Mouse (Mus musculus): ENCODE data around the gene Spata2l. TPM values are rescaled to one million over a fixed set of nuclear protein-coding genes. Genes with fewer than 3 reads are reported as not detected.

Spata2l gene
- total and polyA plus RNA-seq, 3 experiments = 1.9 to 3.1 TPM; not detected in 1

DNA sequence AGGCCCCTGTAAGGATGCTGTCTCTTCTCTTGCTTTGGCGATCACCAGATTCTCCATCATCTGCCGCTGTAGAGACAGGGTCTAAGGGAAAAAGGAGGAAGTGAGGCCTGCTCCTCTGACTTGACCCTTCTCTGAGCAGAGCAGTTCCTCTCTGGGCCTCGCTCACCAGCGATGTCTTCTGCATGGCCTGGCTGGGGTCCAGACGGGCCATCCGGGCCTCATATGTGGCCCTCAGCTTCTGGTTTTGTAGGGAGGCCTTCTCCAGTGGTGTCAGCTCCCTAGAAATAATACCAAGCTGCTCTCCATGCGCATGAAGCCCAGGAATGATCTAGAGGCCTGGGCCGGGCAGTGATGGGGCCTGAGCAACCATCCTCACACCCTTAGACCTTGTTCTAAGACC, 12.6 kb upstream of the Spata2l start:
- no peak for TF ChIP-seq SIN3A (IDR thresholded peaks at IDR 0.05; ENCODE audit: low read length)
- TF ChIP-seq MAFK (IDR thresholded peaks at IDR 0.05; ENCODE audit: borderline replicate concordance, low read depth, low read length) = no peak
- TF ChIP-seq ZNF384 (IDR thresholded peaks at IDR 0.05; ENCODE audit: low read depth, low read length) = no peak
- no peak for TF ChIP-seq ZMIZ1 (IDR thresholded peaks at IDR 0.05; ENCODE audit: low read depth, low read length)
- TF ChIP-seq TCF12 (IDR thresholded peaks at IDR 0.05; ENCODE audit: low read depth, low read length) = no peak
- no peak for TF ChIP-seq POLR2A (IDR thresholded peaks at IDR 0.05; ENCODE audit: control insufficient read depth in 1 of 2, insufficient read depth in 1 of 2, low read depth in 1 of 2, low read length in 2 of 2, poor library complexity in 1 of 2)
- TF ChIP-seq MEF2A (IDR thresholded peaks at IDR 0.05; ENCODE audit: extremely low read depth, insufficient replicate concordance, low read depth, low read length, poor library complexity, severe bottlenecking) = no peak
- no peak for TF ChIP-seq BHLHE40 (IDR thresholded peaks at IDR 0.05; ENCODE audit: borderline replicate concordance, low read depth, low read length)
- TF ChIP-seq JUND (IDR thresholded peaks at IDR 0.05; ENCODE audit: low read depth, low read length) = no peak

GRCm38 (mm10) chr8:123247748-123248147, 11.7 kb upstream of the Spata2l start:
- Histone ChIP-seq H3K27ac (ENCODE audit: control insufficient read depth, low read depth, low read length) (no peak overlapping the region), H3K4me1 (ENCODE audit: control insufficient read depth in 1 of 2, insufficient read depth in 2 of 2, low read length in 2 of 2) (peaks cover 0 to 12% of the 10 kb centered on the region in 2 experiments; a peak in 1 of 4 replicates), H3K36me3 (ENCODE audit: control insufficient read depth in 1 of 2, insufficient read depth in 2 of 2, low read length in 2 of 2) (peaks cover 0 to 5% of the 10 kb centered on the region in 2 experiments; a peak in 2 of 4 replicates), H3K9ac (ENCODE audit: control insufficient read depth, low read depth, low read length, poor library complexity, severe bottlenecking) (no peak overlapping the region), H3K27me3 (ENCODE audit: control insufficient read depth in 1 of 2, insufficient read depth in 2 of 2, low read length in 2 of 2) (no peaks in the 10 kb centered on the region), H3K79me2 (ENCODE audit: control insufficient read depth, insufficient read depth, low read length, poor library complexity) (no peaks in the 10 kb centered on the region), H3K9me3 (replicated peaks; ENCODE audit: insufficient read depth, low read length) (no peaks in the 10 kb centered on the region), H3K4me3 (ENCODE audit: control insufficient read depth in 1 of 2, insufficient read depth in 1 of 2, low read depth in 2 of 2, low read length in 2 of 2) (no peak overlapping the region)
- no peak for DNase-seq (ENCODE audit: low read depth, low spot score)
- TF ChIP-seq MAZ (IDR thresholded peaks at IDR 0.05; ENCODE audit: low read depth, low read length) = no peak
- no peak for TF ChIP-seq CHD2 (IDR thresholded peaks at IDR 0.05; ENCODE audit: low read length)
- no peak for TF ChIP-seq MAFK (IDR thresholded peaks at IDR 0.05; ENCODE audit: borderline replicate concordance, low read depth, low read length)
- TF ChIP-seq POLR2AphosphoS2 (IDR thresholded peaks at IDR 0.05; ENCODE audit: low read length) = no peak
- no peak for TF ChIP-seq SMC3 (IDR thresholded peaks at IDR 0.05; ENCODE audit: low read depth, low read length)
- TF ChIP-seq NRF1 (IDR thresholded peaks at IDR 0.05; ENCODE audit: insufficient read depth, low read depth, low read length, poor library complexity, severe bottlenecking) = no peak
- TF ChIP-seq HCFC1 (IDR thresholded peaks at IDR 0.05; ENCODE audit: low read depth, low read length) = no peak
- no peak for TF ChIP-seq SIN3A (IDR thresholded peaks at IDR 0.05; ENCODE audit: low read length)
- no peak for TF ChIP-seq MYC (IDR thresholded peaks at IDR 0.05; ENCODE audit: low read depth, low read length)
- no peak for TF ChIP-seq CTCF (IDR thresholded peaks at IDR 0.05 in 2 of 3, conservative IDR thresholded peaks at IDR 0.05 in 1 of 3; ENCODE audit: control insufficient read depth in 1 of 3, insufficient read depth in 1 of 3, low read depth in 2 of 3, low read length in 3 of 3, poor library complexity in 1 of 3, severe bottlenecking in 1 of 3)
- TF ChIP-seq NELFE (IDR thresholded peaks at IDR 0.05; ENCODE audit: low read depth, low read length) = no peak
- TF ChIP-seq BHLHE40 (IDR thresholded peaks at IDR 0.05; ENCODE audit: borderline replicate concordance, low read depth, low read length) = no peak

More for the DNA sequence above, 12.6 kb upstream of the Spata2l start:
- Histone ChIP-seq H3K79me2 (ENCODE audit: control insufficient read depth, insufficient read depth, low read length, poor library complexity) (no peaks in the 10 kb centered on the region; the same call in 1 of the 2 replicates), H3K27me3 (ENCODE audit: control insufficient read depth in 1 of 2, insufficient read depth in 2 of 2, low read length in 2 of 2) (no peaks in the 10 kb centered on the region), H3K9me3 (replicated peaks; ENCODE audit: insufficient read depth, low read length) (no peaks in the 10 kb centered on the region), H3K36me3 (ENCODE audit: control insufficient read depth in 1 of 2, insufficient read depth in 2 of 2, low read length in 2 of 2) (peaks cover 0 to 7% of the 10 kb centered on the region in 2 experiments; a peak in 2 of 4 replicates), H3K27ac (ENCODE audit: control insufficient read depth, low read depth, low read length) (no peak overlapping the region), H3K4me1 (ENCODE audit: control insufficient read depth in 1 of 2, insufficient read depth in 2 of 2, low read length in 2 of 2) (peaks cover 0 to 18% of the 10 kb centered on the region in 2 experiments; a peak in 1 of 4 replicates), H3K9ac (ENCODE audit: control insufficient read depth, low read depth, low read length, poor library complexity, severe bottlenecking) (peak overlapping the region; percentile 20; the same call in 1 of the 2 replicates), H3K4me3 (ENCODE audit: control insufficient read depth in 1 of 2, insufficient read depth in 1 of 2, low read depth in 2 of 2, low read length in 2 of 2) (no peak overlapping the region)
- peak; percentile 51 for DNase-seq (ENCODE audit: low read depth, low spot score)
